Mouse (Mus musculus): ENCODE data around the gene Palld. TPM values are rescaled to one million over a fixed set of nuclear protein-coding genes. Genes with fewer than 3 reads are reported as not detected.

Gene Palld
- total RNA-seq, 2 experiments from 2014 or later: 116 to 127 TPM

GRCm38 (mm10) chr8:61700932-61701681 lies 201.4 kb downstream of the Palld start:
- DNase-seq: no peak
- intact Hi-C loops (cut with DNase I; ENCODE audit: low total_unique reads): loop anchor here (10.0 kb wide), 1 partner anchor 174 kb away; no protein-coding TSS in a partner anchor

DNA sequence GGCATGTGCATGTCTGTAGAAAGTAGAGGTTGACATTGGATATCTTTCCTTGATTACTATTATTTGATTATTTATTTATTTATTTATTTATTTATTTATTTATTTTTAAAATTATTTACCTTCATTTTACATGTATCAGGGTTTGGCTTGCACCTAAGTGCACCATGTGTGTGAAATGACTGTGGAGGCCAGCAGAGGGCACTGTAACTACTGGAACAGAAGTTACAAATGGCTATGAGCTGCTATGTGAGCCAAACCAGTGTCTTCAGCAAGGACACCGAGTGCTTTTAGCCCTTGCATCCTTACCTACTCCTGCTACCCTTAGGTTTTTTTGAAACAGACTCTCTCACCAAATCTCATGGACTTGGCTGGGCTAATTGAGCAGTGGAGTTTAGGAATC lies 202.2 kb downstream of the Palld start:
- intact Hi-C loops (cut with DNase I; ENCODE audit: low total_unique reads): loop anchor here (10.0 kb wide), 1 partner anchor 175 kb away; no protein-coding TSS in a partner anchor
- DNase-seq: no peak

- no peak for DNase-seq
- intact Hi-C loops (cut with DNase I; ENCODE audit: low total_unique reads): loop anchor here (10.0 kb wide), 1 partner anchor 154 kb away; no protein-coding TSS in a partner anchor
These were observed 203.5 kb downstream of the Palld start for GRCm38 (mm10) chr8:61698959-61699358.

DNA sequence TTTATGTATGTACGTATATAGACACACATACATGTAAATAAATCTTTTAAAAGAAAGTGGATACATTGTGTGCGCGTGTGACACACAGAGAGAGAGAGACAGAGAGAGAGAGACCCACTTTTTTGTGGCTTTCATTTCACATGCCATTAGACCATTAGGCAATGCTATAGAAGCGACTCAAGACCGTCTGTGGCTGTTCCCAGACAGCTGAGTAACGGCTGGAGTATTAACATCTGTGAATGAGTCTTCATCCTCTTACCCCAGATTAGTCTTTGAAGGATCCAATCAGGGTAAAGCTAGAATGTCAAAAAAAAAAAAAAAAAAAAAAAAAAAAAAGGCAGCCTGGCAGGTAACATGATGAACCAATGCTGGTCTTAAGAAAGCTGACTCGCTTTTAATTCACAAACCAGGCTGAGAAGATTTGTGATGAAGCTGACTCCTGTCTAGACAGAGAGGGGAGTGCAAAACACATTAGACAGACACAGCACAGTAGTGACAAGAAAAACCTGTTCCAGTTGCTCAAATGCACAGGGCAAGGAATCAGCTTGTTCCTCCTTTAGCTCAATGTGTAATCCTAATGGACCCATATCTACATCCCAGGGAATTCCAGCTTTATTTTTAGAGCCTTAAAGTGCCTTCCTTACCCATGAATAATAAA lies 204.6 kb downstream of the Palld start:
- intact Hi-C loops (cut with DNase I; ENCODE audit: low total_unique reads): loop anchor here (10.0 kb wide), 1 partner anchor 153 kb away; no protein-coding TSS in a partner anchor
- DNase-seq: no peak

DNA sequence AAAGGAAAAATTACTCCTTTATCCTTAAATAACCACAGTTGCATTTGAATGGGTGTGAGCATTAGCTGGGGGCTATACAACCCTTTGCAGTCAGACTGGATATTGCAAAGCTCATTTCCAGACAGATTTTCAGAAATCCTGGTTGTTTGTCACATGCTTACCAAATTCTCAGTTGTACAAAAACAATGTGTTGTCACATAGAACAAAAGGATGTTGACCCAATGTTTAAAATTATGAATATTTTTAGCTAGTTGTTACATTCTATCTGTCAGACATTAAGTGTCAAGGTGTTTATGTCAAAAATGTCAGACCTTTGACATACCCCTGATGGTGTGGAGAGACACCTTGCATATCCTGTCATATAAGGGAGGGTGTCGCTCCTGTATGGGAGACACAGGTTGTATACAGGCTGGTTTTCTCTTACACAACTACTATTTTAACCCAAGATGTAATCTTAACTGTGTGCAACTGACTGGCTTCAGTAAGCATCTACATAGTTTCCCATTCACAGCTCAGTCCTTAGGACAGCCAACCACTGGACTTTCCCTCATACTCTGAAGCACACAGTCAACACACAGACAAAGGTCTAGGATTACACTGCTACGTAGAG lies 205.5 kb downstream of the Palld start:
- intact Hi-C loops (cut with DNase I; ENCODE audit: low total_unique reads): loop anchor here (10.0 kb wide), 1 partner anchor 152 kb away; no protein-coding TSS in a partner anchor
- no peak for DNase-seq

DNA sequence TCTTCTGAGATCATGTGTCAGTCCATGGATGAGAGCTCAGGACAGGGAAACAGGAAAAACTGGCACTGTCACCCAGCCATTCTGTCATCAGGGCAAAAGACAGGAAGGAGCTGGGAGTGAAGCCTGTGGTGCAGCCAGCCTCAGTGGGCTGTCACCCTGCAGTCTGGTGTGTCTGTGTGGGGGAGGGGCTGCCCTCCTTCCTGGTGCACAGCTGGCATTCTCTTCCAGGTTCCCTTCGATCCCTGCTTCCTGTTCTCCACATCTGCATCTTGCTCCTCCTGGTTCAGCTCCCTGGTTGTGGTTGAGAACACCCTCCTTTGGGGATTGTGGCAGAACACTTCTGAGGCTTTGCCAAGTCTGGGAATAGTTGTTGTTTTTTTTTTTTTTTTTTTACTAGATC lies 207.1 kb downstream of the Palld start:
- no peak for DNase-seq
- intact Hi-C loops (cut with DNase I; ENCODE audit: low total_unique reads): loop anchor here (10.0 kb wide), 1 partner anchor 151 kb away; no protein-coding TSS in a partner anchor

DNA sequence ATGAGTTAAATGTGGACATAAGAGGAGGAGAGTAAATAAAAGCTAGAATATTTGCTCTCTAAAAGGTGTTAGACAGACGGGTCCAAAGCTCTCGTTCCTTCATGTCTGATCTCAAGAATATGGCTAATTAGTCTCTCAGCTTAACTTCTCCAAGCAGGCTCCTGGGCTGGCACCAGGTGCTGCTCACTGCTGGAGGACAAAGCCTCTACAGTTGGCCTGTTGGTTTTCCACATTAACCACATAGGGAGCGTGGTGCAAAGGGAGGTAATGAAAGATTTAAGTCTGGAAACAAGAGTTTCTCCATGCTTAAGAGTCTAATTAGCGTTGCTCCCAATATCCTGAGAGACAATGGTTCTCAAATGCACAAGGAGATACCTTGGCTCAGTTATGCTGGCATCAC lies 209.6 kb downstream of the Palld start:
- DNase-seq: no peak
- intact Hi-C loops (cut with DNase I; ENCODE audit: low total_unique reads): loop anchor here (10.0 kb wide), 1 partner anchor 148 kb away; no protein-coding TSS in a partner anchor

- intact Hi-C loops (cut with DNase I; ENCODE audit: low total_unique reads): loop anchor here (10.0 kb wide), 1 partner anchor 147 kb away; no protein-coding TSS in a partner anchor
- no peak for DNase-seq
These were observed 210.4 kb downstream of the Palld start for GRCm38 (mm10) chr8:61692129-61692528.

DNA sequence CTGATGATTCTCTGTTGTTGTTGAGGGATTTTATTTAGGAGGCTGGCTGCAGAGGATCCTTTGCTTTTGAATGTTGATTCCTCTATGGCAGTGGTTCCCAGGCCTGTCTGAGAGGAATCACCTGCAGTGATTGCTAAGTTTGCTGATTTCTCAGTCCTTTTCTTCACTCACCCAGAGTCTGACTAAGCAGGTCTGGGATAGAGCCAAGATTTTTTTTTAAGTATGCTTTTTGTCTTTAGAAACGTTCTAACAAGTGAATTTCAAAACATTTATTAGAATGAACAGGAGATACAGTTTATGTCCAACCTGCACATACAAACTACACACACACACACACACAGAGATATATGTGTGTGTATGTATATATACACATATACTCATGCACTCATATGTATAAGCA lies 211.1 kb downstream of the Palld start:
- no peak for DNase-seq
- intact Hi-C loops (cut with DNase I; ENCODE audit: low total_unique reads): loop anchor here (10.0 kb wide), 1 partner anchor 147 kb away; no protein-coding TSS in a partner anchor

DNA sequence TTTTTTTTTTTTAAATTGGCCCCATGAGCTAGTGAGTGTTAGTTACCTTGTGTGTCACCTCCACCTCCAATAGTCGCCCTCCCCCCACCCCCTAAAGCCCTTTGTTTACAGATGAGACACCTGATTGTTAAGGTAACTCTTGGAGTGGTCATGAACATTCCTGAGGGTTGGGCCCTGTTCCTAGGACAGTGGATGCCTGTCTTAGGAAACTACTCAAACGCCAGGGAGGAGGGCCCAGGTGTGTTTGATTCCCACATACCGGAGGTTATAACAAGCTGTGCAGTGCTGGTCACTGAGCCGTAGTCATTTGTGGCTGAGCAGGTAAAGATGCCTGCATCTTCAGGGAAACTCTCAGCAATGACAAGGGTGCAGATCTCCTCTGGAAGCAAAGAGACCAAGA lies 215.4 kb downstream of the Palld start:
- DNase-seq: no peak
- intact Hi-C loops (cut with DNase I; ENCODE audit: low total_unique reads): no loop called here

DNA sequence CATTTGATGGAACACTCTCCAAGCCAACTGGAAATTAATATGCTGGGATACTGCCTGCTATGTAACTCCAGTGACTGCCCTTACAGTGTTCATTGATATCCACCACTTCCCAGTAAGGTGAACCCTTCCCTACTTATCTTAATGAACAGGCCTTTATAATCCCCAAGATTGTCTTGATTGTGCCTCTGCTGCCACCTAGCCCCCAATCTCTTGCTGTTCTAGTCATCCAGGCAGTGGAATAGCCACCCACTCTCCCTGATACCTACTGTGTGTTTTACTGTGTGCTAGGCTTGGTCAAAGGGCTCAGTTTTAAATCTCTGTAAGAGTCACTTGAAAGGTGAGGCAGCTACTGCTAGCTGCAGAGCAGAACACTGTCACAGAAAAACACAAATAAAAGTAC lies 216.2 kb downstream of the Palld start:
- peak; percentile 29 for DNase-seq
- intact Hi-C loops (cut with DNase I; ENCODE audit: low total_unique reads): no loop called here

DNA sequence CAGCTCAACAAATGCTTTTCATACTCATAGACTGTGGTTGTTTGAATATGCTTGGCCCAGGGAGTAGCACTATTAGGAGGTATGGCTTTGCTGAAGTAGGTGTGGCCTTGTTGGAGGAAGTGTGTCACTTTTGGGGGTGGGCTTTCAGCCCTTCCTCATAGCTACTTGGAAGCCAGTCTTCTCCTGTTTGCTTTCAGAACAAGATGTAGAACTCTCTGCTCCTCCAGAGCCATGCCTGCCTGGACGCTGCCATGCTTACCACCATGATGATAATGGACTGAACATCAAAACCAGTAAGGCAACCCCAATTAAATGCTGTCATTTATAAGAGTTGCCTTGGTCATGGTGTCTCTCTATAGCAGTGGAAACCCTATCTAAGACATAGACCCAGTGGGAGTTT lies 217.2 kb downstream of the Palld start:
- intact Hi-C loops (cut with DNase I; ENCODE audit: low total_unique reads): no loop called here
- no peak for DNase-seq

- DNase-seq: no peak
- intact Hi-C loops (cut with DNase I; ENCODE audit: low total_unique reads): no loop called here
These were observed 218.1 kb downstream of the Palld start for GRCm38 (mm10) chr8:61684280-61684939.

- no peak for DNase-seq
- intact Hi-C loops (cut with DNase I; ENCODE audit: low total_unique reads): no loop called here
These were observed 219.6 kb downstream of the Palld start for GRCm38 (mm10) chr8:61682902-61683301.

GRCm38 (mm10) chr8:61681217-61681616 lies 221.3 kb downstream of the Palld start:
- no peak for DNase-seq
- intact Hi-C loops (cut with DNase I; ENCODE audit: low total_unique reads): no loop called here

DNA sequence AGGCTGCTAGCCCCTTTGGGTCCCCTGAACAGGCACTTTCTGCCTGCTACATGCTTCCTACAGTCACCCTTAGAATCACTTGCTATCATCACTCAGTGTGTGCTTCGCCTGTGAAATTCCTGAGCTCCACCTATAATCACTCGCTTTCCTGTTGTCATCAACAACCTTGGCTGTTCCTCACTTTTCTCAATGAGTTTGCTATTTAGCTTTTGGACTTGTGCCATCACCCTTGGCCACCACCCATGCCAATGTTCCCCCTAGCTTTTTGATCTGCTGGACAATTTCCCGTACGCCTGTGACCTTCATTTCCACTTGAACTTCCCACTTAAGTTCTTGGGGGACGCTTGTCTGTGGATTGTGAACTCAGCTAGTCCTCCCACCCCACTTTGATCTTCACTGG lies 225.3 kb downstream of the Palld start:
- intact Hi-C loops (cut with DNase I; ENCODE audit: low total_unique reads): no loop called here
- no peak for DNase-seq

GRCm38 (mm10) chr8:61671151-61671550 lies 231.3 kb downstream of the Palld start:
- intact Hi-C loops (cut with DNase I; ENCODE audit: low total_unique reads): no loop called here
- DNase-seq: no peak

GRCm38 (mm10) chr8:61670376-61670775 lies 232.1 kb downstream of the Palld start:
- DNase-seq: no peak
- intact Hi-C loops (cut with DNase I; ENCODE audit: low total_unique reads): no loop called here

DNA sequence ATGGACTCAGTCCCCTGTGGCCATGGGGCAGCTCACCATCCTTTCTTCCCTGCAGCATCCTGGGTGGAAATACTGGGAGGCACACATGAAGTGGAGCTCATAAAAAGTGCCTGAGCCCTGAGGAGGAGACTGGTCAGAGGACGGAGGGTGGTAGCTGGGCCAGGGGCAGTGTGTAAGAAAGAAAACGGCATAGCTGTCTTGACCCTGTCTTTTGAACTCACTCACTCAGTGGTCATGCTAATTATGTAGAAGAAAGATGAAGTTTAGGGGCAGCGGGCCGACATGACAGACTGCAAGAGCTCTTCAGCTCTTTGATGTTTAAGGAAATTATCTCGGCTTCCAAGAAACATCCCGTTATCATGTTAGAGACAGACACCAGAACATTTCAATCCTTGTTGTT lies 235.6 kb downstream of the Palld start:
- intact Hi-C loops (cut with DNase I; ENCODE audit: low total_unique reads): loop anchor here (10.0 kb wide), 1 partner anchor 122 kb away; no protein-coding TSS in a partner anchor
- DNase-seq: no peak

- intact Hi-C loops (cut with DNase I; ENCODE audit: low total_unique reads): loop anchor here (10.0 kb wide), 1 partner anchor 120 kb away; no protein-coding TSS in a partner anchor
- no peak for DNase-seq
These were observed 237.5 kb downstream of the Palld start for GRCm38 (mm10) chr8:61665021-61665420.
